Mouse (Mus musculus): ENCODE measurements around the gene Zfp853.

Zfp853 gene

DNA sequence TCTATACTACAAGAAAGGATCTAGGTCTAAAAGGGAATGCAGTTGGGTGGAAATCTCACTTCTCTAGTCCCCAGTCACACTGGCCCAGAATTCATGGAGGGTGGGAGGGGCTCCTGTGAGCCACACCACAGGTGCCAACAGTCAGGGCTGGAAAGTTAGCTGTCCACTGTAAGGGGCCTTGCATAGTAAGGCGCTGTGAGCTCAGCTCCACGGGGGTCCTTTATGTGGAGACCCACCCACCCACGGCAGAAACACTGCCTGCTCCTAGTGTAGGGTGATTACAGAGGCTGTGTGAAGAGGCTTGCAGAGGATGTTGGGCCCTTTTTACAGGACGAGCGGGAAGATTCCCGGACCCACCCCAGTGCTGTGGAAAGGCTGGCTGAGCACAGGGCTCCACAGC, 41.4 kb downstream of the Zfp853 start:
- DNase-seq = no peak

DNA sequence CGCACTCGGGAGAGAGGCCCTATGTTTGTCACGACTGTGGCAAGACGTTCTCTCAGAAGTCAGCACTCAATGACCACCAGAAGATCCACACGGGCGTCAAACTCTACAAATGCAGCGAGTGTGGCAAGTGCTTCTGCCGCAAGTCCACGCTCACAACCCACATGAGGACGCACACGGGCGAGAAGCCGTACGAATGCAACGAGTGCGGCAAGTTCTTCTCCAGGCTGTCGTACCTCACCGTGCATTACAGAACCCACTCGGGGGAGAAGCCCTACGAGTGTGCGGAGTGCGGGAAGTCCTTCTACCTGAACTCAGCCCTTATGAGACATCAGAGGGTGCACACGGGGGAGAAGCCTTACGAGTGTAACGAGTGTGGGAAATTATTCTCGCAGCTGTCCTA, 48.5 kb downstream of the Zfp853 start:
- no peak for DNase-seq
